Mouse (Mus musculus) thymus, postnatal 25 days (tissue): ENCODE results near the gene Tmem63a.
"Not testable (repeated sequence)": the region's sequence is repeated elsewhere in the genome, so short reads cannot be mapped to it uniquely, and the experiment has no call there.

Experiments
- DNase-seq: peaks from one replicate; pipeline ENCODE4 v3.0.0; 2022

Gene Tmem63a

DNA sequence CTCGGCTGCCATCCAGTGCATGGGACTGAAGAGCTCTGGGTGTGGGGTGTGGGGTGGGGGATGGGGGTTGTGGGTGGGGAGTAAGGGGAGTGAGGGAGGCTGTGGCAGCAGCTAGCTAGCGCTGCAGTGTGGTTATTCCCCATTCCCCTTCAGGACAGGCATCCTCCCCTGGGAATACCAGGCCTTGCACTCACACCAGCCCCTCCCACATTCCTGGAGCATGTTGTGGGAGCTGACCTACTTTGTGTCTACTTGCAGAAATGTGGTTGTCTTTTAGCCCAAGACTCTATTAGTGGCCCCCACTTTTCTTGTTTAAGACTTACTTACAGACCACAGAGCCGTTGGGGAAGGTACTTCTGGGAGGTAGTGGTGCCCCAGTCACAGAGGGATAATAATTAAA, 24.4 kb downstream of the Tmem63a start:
- DNase-seq = no peak

DNA sequence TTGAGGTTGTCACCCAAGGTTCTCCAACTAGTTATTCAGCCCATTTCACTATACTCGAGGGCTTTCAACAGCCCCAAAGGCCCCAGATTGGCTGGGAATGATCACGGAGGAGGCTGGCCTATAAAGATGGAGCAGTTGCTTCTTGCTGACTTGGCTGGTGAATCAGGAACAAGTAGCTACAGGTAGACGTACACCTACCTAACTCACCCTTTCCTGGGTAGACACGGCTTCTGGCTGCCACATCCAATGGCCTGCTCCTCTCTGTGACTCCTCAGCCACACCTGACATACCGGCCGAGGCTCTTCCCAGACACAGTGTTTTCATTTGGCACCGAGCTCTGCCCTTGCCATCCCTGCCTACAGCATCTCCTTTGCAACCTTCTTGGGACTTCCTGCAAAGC, 25.1 kb downstream of the Tmem63a start:
- no peak for DNase-seq

DNA sequence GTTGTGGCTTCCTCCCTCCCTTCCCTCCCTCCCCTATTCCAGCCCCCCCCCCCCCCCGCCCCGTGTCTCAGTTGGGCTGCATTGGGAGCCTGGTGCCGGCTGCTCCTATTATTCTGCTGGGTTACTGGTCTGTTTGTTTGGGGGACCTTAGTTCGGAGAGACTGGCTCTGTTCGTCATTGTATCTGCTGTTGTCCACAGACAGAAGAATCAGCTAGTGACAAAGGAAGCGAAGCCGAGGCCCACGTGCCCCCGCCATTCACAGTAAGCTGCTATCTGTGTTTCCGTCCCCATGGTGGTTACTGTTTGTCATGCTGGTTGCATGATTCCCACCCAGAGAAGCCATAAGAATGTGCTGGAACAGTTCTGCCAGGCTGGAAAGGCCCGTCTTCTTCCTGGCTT, 30.8 kb downstream of the Tmem63a start:
- DNase-seq = no peak

DNA sequence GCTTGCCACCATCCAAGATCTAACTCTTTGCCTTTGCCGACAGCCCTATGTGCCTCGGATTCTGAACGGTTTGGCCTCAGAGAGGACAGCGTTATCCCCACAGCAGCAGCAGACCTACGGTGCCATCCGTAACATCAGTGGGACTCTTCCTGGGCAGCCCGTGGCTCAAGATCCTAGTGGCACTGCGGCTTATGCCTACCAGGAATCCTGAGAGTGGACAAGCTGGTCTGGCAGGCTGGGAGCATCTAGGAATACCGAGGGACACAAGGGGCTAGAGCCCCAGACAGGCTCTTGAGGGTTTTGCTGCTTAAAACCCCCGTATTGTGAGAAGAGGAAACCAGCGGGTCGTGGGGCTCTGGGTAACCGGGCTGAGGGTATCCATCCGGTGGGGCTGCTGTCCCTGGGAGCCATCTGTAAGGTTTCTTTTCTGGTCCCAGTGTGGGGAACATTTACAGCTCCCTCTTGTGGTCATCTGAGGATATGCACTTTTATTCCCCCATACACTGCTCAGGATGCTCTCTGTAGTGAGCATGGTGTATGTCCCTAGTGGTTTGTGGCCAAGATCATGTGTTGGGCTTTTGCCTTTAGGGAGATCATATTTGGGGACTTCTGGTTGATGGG, 32.1 kb downstream of the Tmem63a start:
- DNase-seq = peak; percentile 57

DNA sequence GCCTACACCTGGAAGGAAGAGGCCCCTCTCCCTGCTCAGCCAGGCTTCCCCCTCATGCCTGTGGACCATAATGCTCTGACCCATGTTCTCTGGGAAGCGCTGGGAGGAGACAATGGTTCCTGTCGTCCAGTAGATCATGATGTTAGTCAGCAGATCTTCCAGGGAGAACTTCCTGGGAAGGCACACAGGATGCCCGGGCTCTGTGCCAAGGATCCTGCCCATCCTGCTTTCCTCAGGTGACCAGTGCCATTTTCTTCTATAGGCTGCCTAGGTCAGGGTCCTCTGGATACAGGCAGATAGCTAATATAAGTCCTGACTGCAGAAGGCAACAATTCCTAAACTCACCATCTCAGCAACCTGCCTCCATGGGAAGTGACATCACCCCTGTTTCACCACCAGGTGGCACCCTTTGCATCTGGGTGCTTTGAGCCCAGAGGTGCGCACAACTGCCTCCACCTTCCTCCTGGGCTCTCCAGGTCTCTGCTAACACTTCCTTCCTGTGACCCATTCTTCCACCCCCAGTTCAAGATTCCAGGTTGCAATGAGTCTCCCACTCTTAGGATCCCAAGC, 34.1 kb downstream of the Tmem63a start:
- peak; percentile 66 for DNase-seq

DNA sequence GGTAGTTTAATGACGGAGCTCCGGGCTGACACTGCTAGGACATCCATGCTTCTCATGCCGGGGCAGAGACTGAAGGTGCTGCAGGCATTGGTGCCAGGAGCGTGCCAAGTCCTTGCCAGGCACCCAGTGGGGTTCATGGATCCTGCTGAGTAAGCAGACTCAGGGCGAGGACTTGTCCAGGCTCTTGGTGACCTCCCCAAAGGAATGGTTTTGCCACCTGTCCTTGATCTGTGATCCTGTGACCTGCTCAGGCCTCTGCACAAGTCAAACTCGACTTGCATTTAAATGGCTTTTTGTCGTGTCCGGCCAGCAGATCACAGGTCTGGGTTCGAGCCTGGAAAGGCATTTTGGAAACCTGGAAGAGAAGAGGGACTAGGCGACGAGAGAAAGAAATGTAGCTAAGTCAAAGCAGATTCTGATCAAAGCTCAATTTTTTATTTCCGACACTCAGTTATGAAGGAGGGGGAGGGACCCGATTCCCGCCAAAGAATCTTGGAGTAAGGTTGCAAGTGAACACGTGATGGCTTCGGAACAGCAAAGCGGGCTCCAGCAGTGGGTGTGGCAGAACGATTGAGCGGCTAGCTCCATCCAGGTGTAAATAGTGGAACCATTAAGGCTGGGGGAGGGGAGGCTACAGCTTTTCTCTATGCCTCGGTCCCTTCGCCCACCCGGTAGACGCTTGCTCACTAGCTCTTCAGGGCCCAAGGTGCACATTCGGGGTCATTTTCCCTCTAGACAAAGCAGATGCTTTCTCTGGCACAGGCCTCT, 37.5 kb downstream of the Tmem63a start:
- no peak for DNase-seq

DNA sequence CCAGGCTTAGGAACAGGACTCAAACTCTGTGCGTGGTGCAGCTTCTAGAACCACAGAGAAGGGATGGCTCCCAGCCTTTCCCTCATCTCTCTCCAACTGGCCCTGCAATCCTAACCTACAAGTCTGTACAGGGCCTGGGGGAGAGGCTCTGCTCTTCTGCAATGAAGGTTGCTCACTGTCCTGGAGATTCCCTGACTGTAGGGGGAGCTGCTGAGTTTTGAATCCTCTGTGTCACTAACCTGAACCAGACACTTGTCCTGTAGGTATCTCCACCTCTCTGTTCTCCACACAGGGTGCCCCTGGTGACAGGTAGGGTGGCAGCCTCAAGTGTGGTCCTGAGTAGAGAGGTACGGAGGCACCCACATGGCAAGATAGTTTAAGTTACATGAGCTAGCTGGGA, 38.3 kb downstream of the Tmem63a start:
- peak; percentile 13 for DNase-seq

DNA sequence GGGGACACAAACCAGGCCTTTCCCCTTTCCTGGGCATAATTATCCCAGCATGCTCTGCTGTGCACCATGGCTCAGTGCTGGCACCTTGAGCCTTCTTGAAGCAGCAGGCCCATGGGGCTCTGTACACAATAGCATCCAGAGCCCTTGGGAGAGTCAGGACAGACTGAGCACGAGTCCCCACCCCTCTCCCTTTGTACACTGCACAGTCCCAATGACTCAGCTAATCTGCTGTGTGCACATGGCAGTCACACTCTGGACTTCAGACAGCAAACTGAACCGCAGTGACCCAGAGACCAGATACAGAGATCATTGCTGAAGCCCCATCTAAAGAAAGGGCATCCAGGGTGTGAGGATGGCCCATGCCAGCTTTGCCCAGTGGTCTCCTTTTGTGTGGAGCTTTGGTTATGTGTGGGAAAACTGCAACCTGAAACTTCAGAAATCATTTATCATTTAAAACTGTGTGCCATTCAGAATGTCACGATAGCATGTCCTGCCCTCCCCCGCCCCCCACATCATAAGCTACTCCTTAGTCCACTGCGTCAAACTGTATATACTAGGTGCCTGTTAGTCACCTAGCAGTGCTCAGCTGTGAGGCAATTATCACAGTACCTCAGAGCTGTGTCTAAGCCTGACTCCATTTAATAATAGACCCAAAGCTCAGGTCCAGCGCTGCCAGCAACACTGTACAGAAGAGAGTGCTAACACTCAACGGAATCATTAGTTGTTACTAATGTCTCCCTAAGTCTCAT, 39.3 kb downstream of the Tmem63a start:
- DNase-seq = not testable (repeated sequence)

DNA sequence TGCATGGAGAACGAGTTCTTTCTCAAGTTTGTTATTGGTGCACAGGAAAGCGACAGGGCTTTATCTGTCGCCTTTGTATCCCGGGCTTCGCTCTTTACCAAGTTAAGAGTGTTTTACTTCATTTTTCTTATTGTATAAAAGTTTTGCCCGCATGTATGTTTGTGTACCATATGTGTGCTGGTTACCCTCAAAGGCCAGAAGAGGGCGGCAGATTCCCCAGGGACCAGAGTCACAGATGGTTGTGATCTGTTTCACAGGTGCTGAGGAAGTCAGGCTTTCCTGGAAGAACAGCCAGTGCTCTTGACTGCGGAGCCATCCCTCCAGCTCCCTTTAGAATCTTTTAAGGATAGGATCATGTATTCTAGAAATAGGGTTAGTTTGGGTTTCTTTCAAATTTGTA, 44.6 kb downstream of the Tmem63a start:
- no peak for DNase-seq

DNA sequence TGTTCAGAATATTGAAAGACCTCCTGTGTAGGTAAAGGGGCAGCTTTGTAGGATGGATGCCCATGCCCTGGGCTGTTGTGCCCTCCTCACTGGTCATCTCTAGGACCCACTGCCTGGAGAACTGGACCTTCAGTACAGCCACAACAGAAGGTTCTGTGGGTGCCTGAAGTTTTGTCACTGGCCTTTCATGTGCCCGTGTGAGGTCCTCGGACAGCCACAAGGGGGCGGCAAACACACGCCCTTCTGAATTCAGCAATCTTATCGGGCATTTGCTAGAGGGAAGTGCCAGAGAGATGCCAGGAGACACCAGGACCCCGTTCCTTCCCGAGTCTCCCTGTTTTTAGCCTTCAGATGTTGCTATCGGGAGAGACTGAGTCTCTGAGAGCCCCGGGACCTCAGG, 45.6 kb downstream of the Tmem63a start:
- peak; percentile 77 for DNase-seq

DNA sequence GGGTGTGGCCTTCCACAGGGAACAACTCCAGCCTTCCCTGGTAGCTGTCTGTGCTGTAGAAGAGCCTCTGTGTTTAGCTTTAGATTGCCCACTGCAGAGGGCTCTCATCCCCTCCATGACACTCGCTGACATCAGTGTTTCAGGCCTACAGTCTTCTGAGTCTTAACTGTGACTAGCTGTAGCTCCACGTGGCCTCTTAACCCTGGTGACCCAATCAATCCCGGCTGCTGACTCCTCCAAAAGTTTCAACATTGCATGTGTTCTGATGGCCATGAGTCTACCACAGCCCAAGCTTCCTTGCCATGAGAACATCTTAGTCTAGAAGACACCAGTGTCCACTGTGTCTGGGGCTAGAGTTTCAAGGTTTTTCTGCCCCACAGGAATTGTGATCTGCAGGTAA, 48.5 kb downstream of the Tmem63a start:
- DNase-seq = no peak

DNA sequence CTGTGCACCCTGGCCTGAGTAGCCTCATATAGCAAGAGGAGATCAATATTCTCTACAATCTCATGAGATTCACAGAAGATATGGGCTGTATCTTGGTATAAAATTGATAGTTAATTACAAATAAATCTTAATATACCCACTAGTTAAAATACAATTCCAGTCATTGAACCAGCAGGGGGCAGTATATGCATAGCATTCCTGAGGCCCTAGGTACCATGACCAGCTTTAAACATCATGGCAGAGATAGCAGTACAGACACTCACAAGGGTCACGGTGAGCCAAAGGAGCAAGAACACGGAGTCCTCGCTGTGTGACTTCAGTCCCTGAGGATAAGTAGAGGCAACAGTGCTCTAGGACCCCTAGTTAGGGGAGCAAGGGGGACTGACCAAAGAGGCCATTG, 50.0 kb downstream of the Tmem63a start:
- peak; percentile 43 for DNase-seq

DNA sequence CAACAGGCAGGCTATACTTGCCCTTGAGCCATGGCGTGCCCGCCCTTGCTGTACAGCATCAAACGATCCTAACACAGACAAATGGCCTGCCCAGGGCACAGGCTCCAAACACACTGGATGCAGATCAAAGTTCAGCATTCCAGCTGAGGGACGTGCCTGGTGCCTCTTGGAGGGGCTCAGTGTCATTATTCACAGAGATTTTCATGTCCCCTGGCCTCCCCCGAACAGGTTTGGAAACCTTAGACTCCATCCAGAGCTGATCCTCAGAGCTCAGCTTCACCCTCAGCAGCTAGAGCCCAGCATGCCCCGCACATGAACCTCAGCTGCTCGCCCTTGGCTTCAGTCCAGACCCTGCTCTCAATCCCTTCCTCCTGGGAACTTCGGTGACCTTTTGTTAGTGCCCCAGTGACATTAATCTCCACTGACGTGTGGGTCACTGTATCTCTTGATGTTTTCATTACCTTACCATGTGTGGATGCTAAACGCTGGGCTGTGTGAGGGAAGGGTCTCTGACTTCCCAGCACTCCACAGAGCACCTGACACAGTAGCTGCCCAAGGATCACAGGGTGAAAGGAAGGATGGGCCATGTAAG, 58.5 kb downstream of the Tmem63a start:
- DNase-seq = no peak

DNA sequence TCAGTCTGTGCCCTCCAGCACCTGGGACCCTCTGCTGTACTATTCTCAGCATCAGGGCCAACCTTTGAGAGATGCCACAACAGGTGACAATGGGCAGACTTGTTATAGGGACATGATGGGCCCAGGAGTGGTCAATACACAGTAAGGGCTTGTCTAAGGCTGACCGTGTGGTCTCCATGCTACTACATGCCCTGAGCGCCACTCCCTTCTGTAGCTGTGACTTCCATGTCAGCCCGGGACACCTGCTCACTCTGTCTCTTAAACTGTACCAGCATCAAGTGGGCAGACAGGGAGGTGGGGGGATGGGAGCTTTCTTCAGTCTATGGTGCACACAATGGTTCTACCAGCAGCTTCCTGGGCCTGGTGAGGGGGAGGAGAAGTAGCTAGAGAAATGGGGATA, 59.1 kb downstream of the Tmem63a start:
- no peak for DNase-seq

DNA sequence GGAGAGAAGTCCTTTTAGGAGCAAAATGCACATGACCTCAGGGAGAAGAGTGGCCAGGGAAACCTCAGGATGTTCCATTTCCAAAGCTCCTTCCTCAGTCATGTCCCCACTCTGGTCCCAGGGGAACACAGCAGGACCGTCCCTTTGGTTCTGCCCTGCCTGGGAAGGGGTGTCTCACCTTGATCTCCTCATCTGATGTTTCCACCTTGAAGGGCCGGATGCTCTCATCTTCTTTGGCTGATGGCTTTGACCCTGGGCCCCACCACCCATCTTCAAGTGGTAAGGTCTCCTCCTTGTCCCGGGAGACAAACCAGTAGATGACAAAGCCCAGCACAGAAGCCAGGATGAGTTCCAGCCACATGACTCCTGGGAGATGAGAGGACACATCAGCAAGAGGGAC, 59.5 kb downstream of the Tmem63a start:
- no peak for DNase-seq

DNA sequence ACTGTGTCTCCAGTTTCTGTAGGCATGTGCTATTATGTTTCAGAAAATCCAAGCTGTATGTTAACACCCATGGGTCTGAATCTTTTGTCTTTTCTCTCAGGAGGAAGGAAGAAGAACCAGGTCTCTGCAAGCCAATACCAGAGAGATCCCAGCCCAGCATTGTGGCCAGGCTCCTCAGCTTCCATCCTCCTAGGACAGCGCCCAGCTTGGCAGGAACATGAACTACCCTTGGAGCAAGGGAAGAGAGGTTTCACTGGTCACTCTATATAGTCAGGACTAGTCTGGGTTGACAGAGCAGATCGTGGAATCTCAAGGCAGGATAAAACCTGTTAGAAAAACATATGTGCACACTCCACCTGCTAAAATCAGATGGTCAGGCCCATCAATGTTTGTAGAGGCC, 61.6 kb downstream of the Tmem63a start:
- no peak for DNase-seq

DNA sequence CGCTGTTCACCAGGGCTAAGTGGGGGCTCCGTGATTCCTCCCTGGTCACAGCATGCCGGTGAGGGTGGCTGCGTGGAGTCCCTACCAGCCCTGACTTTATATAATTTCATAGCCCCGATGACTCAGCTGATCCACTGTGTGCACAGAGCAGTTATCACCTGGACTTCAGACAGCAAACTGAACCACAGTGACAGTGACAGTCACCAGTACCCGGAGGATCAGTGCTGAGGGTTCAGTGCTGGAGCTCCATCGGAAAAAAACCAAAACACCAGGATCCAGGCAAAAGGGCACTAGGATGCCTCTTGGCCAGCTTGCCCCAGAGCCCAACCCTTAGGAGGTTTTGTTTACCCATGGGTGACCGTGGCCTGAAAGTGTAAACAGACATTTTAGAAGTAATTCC, 63.2 kb downstream of the Tmem63a start:
- no peak for DNase-seq

DNA sequence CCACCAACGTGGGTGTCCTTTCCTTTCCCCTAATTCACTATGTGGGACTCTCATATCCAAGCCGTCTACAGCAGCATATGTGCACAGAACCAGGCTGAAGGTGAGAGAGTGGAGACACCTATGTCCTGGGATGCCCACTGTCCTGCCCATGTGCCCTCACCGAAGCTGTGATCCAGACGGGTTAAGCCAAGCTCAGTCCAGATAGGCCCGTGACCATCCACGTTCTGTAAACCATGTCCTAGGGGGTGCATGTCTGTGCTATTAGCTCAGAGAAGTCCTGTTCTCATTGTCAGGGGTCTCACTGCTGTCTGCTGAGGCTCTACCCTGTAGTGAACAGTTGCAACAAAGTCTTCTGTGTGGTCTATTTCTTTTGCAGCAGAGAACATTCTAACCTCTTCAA, 65.7 kb downstream of the Tmem63a start:
- DNase-seq = no peak

DNA sequence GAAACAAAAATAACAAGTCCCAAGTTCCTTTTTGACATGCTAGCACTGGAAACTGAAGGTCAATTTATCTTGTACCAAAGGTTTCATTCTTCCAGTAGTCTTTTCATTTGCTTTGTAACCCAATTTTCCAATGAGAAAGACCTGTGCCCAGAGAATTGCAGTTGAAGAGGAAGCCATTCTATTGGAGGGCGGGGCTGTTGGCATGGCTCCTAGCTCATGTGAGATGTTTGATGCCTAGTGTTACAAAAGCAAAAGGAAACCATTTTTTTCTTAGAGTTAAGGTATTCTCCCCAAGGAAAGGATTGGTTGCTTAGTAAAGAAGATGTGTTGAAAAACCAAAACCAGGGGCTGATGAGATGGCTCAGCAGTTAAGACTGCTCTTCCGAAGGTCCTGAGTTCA, 66.1 kb downstream of the Tmem63a start:
- no peak for DNase-seq

DNA sequence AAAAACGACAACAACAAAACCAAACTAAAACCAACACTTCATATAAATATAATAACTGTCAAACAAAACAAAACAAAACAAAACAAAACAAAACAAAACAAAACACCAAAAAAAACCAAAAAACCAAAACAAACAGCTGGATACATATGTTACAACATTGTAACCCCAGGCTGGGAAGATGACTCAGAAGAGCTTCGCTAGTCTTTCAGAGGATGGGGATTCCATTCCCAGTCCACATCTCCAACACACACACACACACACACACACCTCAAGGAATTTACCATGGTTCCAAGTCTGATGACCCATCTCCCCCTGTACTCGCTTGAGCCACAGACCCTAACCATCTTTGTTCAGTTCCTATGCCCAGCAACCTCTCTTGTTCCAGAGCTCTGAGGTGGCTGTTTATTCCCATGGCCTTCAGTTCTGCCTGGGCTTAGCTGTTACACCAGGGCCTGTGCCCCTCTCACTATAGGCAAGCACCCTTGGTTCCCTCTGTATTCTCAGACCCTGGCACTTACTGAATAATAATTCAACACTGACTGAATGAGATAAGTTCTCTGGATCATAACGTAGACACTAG, 67.0 kb downstream of the Tmem63a start:
- DNase-seq = no peak

DNA sequence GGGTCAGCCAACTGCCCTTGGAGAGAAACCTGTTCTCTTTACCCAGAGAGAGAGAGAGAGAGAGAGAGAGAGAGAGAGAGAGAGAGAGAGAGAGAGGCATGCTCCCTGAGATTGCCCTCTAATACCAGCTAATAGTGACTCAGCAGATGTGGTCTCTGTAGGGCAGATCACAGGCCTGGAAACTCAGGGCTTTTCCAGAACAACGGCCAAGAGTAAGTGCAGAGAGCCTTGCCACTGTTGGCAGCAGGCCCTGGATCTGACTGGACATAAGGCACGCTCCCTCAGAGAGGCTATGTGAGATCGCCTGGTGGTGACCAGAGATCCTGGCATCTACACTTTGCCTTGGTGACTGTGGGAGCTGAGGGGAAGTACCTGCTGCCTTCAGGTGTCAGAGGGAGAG, 67.6 kb downstream of the Tmem63a start:
- DNase-seq = no peak

DNA sequence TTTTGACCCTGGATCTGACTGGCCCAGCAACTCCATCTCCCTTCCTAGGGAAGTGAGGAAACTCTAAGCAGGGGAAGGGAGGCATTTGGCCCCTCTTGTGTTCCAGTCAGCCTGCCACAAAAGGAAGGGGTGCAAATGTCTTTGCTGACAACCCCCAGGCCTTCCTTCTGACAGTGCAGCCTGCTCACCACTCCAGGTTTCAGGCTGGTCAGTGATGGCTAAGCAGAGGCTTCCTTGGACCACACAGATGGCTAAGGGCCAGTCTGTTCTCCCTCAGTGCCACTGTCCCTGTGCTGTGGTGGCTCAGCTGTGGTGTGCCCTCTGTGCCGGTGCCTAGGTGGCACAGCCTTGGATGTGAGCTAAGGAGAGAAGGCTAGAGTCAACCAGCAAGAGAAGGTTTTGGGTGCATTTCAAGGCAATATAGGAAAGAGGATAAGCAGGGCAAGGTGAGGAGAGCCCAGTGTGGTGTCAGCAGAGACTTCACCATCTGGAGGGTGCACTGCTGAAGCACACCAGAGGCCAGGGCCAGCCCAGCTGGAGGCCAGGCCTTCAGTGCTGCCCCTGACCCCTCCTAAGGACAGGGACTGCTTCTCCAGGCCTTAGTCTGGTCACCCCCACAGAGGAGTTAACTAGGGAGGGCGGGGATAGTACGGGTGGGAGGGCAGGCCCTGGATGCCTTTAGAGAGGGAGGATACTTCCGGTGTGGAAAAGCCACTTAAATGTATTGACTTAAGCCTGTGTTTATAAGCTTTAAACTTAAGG, 68.2 kb downstream of the Tmem63a start:
- no peak for DNase-seq
